Mouse (Mus musculus): ENCODE data around the gene Mien1.

Gene Mien1

GRCm38 (mm10) chr11:98470795-98471194 lies 32.0 kb upstream of the Mien1 start:
- peak; percentile 85 for DNase-seq (ENCODE audit: low read depth, low spot score)
- Histone ChIP-seq H3K27me3 (ENCODE audit: control insufficient read depth, insufficient read depth, low read length, poor library complexity, severe bottlenecking) (no peaks in the 10 kb centered on the region), H3K36me3 (ENCODE audit: control insufficient read depth, insufficient read depth, low read length, poor library complexity, severe bottlenecking) (peaks cover 28% of the 10 kb centered on the region)

GRCm38 (mm10) chr11:98469761-98470714 lies 31.2 kb upstream of the Mien1 start:
- Histone ChIP-seq H3K36me3 (ENCODE audit: control insufficient read depth, insufficient read depth, low read length, poor library complexity, severe bottlenecking) (peaks cover 34% of the 10 kb centered on the region), H3K27me3 (ENCODE audit: control insufficient read depth, insufficient read depth, low read length, poor library complexity, severe bottlenecking) (no peaks in the 10 kb centered on the region)
- no peak for DNase-seq (ENCODE audit: low read depth, low spot score)

GRCm38 (mm10) chr11:98464516-98464915 lies 25.7 kb upstream of the Mien1 start:
- H3K36me3 ChIP-seq (ENCODE audit: control insufficient read depth, insufficient read depth, low read length, poor library complexity, severe bottlenecking) = peaks cover 20% of the 10 kb centered on the region
- no peaks in the 10 kb centered on the region for H3K27me3 ChIP-seq (ENCODE audit: control insufficient read depth, insufficient read depth, low read length, poor library complexity, severe bottlenecking)
- no peak for DNase-seq (ENCODE audit: low read depth, low spot score)

GRCm38 (mm10) chr11:98463911-98464310 lies 25.1 kb upstream of the Mien1 start:
- Histone ChIP-seq H3K27me3 (ENCODE audit: control insufficient read depth, insufficient read depth, low read length, poor library complexity, severe bottlenecking) (no peaks in the 10 kb centered on the region), H3K36me3 (ENCODE audit: control insufficient read depth, insufficient read depth, low read length, poor library complexity, severe bottlenecking) (peaks cover 17% of the 10 kb centered on the region)
- DNase-seq (ENCODE audit: low read depth, low spot score) = peak; percentile 49

GRCm38 (mm10) chr11:98462255-98462654 lies 23.5 kb upstream of the Mien1 start:
- DNase-seq (ENCODE audit: low read depth, low spot score) = no peak
- Histone ChIP-seq H3K36me3 (ENCODE audit: control insufficient read depth, insufficient read depth, low read length, poor library complexity, severe bottlenecking) (peaks cover 13% of the 10 kb centered on the region), H3K27me3 (ENCODE audit: control insufficient read depth, insufficient read depth, low read length, poor library complexity, severe bottlenecking) (no peaks in the 10 kb centered on the region; the same call in 1 of the 2 replicates)

- no peak for DNase-seq (ENCODE audit: low read depth, low spot score)
- Histone ChIP-seq H3K36me3 (ENCODE audit: control insufficient read depth, insufficient read depth, low read length, poor library complexity, severe bottlenecking) (peaks cover 12% of the 10 kb centered on the region), H3K27me3 (ENCODE audit: control insufficient read depth, insufficient read depth, low read length, poor library complexity, severe bottlenecking) (no peaks in the 10 kb centered on the region; the same call in 1 of the 2 replicates)
These were observed 22.4 kb upstream of the Mien1 start for GRCm38 (mm10) chr11:98461109-98461720.

- Histone ChIP-seq H3K27me3 (ENCODE audit: control insufficient read depth, insufficient read depth, low read length, poor library complexity, severe bottlenecking) (no peaks in the 10 kb centered on the region; the same call in 1 of the 2 replicates), H3K36me3 (ENCODE audit: control insufficient read depth, insufficient read depth, low read length, poor library complexity, severe bottlenecking) (peaks cover 1% of the 10 kb centered on the region)
- peak; percentile 66 for DNase-seq (ENCODE audit: low read depth, low spot score)
These were observed 21.1 kb upstream of the Mien1 start for GRCm38 (mm10) chr11:98459860-98460259.

GRCm38 (mm10) chr11:98459071-98459741 lies 20.4 kb upstream of the Mien1 start:
- no peaks in the 10 kb centered on the region; the same call in 1 of the 2 replicates for H3K27me3 ChIP-seq (ENCODE audit: control insufficient read depth, insufficient read depth, low read length, poor library complexity, severe bottlenecking)
- H3K36me3 ChIP-seq (ENCODE audit: control insufficient read depth, insufficient read depth, low read length, poor library complexity, severe bottlenecking) = no peaks in the 10 kb centered on the region; the same call in 1 of the 2 replicates
- peak; percentile 92 for DNase-seq (ENCODE audit: low read depth, low spot score)

- Histone ChIP-seq H3K36me3 (ENCODE audit: control insufficient read depth, insufficient read depth, low read length, poor library complexity, severe bottlenecking) (no peaks in the 10 kb centered on the region; the same call in 1 of the 2 replicates), H3K27me3 (ENCODE audit: control insufficient read depth, insufficient read depth, low read length, poor library complexity, severe bottlenecking) (no peaks in the 10 kb centered on the region; the same call in 1 of the 2 replicates)
- DNase-seq (ENCODE audit: low read depth, low spot score) = peak; percentile 59
These were observed 19.6 kb upstream of the Mien1 start for GRCm38 (mm10) chr11:98458121-98458990.

GRCm38 (mm10) chr11:98457367-98458120 lies 18.8 kb upstream of the Mien1 start:
- H3K36me3 ChIP-seq (ENCODE audit: control insufficient read depth, insufficient read depth, low read length, poor library complexity, severe bottlenecking) = no peaks in the 10 kb centered on the region; the same call in 1 of the 2 replicates
- H3K27me3 ChIP-seq (ENCODE audit: control insufficient read depth, insufficient read depth, low read length, poor library complexity, severe bottlenecking) = no peaks in the 10 kb centered on the region; the same call in 1 of the 2 replicates
- peak; percentile 98 for DNase-seq (ENCODE audit: low read depth, low spot score)

- no peak for DNase-seq (ENCODE audit: low read depth, low spot score)
- H3K36me3 ChIP-seq (ENCODE audit: control insufficient read depth, insufficient read depth, low read length, poor library complexity, severe bottlenecking) = no peaks in the 10 kb centered on the region
- no peaks in the 10 kb centered on the region; the same call in 1 of the 2 replicates for H3K27me3 ChIP-seq (ENCODE audit: control insufficient read depth, insufficient read depth, low read length, poor library complexity, severe bottlenecking)
These were observed 18.2 kb upstream of the Mien1 start for GRCm38 (mm10) chr11:98456945-98457344.

- no peaks in the 10 kb centered on the region; the same call in 1 of the 2 replicates for H3K27me3 ChIP-seq (ENCODE audit: control insufficient read depth, insufficient read depth, low read length, poor library complexity, severe bottlenecking)
- H3K36me3 ChIP-seq (ENCODE audit: control insufficient read depth, insufficient read depth, low read length, poor library complexity, severe bottlenecking) = no peaks in the 10 kb centered on the region
- no peak for DNase-seq (ENCODE audit: low read depth, low spot score)
These were observed 17.8 kb upstream of the Mien1 start for GRCm38 (mm10) chr11:98456545-98456944.

GRCm38 (mm10) chr11:98455484-98455883 lies 16.7 kb upstream of the Mien1 start:
- no peaks in the 10 kb centered on the region for H3K36me3 ChIP-seq (ENCODE audit: control insufficient read depth, insufficient read depth, low read length, poor library complexity, severe bottlenecking)
- H3K27me3 ChIP-seq (ENCODE audit: control insufficient read depth, insufficient read depth, low read length, poor library complexity, severe bottlenecking) = no peaks in the 10 kb centered on the region; the same call in 1 of the 2 replicates
- DNase-seq (ENCODE audit: low read depth, low spot score) = peak; percentile 57

Measured in splenic B cell, adult 2 months (primary cell).